Mouse (Mus musculus) gastrocnemius, adult 8-10 months (tissue): ENCODE measurements around the gene Ethe1. TPM values are rescaled to one million over a fixed set of nuclear protein-coding genes. Genes with fewer than 3 reads are reported as not detected.

Experiments
- DNase-seq, 2 experiments: peaks; one replicate each; pipeline ENCODE4 v3.0.0; 2022; ENCODE audit warnings: low spot score in 2 of 2
- total RNA-seq, 4 experiments: library from RNA; stranded (reverse); gene quantifications; 2 replicates each; pipeline ENCODE4 v1.2.4; 2022

The Ethe1 gene
- total RNA-seq, 4 experiments from 2014 or later = 23.1 to 30.0 (median 24.6) TPM

- DNase-seq = peak; percentile 20 to 37
These were observed 66.3 kb downstream of the Ethe1 start for GRCm38 (mm10) chr7:24653681-24654080.

Other genes with a start within 250 kb of the Ethe1 start
- gene Lypd5, start 238.3 kb upstream of the Ethe1 start, total RNA-seq = not detected
- under 1 TPM; 0.17 to 0.74 (median 0.24) TPM for gene Kcnn4, start 217.3 kb upstream of the Ethe1 start, total RNA-seq
- 10 to 100 TPM in 2 of 4 experiments, 1 to 10 TPM in 2; 8.8 to 10.4 (median 9.9) TPM for gene Smg9, start 187.9 kb upstream of the Ethe1 start, total RNA-seq
- gene Irgc1, start 135.2 kb upstream of the Ethe1 start, total RNA-seq = not detected
- gene Plaur, start 125.1 kb upstream of the Ethe1 start, total RNA-seq = under 1 TPM; 0.41 to 0.92 (median 0.63) TPM
- gene Cadm4, start 105.5 kb upstream of the Ethe1 start, total RNA-seq = 1 to 10 TPM in 3 of 4 experiments, under 1 TPM in 1; 0.87 to 3.6 (median 1.8) TPM
- 1 to 10 TPM; 2.5 to 5.2 (median 4.0) TPM for gene Zfp428, start 80.5 kb upstream of the Ethe1 start, total RNA-seq
- gene AC161166.1, start 75.1 kb upstream of the Ethe1 start, total RNA-seq = not detected
- 10 to 100 TPM; 10.9 to 15.8 (median 12.7) TPM for gene Irgq, start 56.9 kb upstream of the Ethe1 start, total RNA-seq
- not detected for gene Pinlyp, start 41.4 kb upstream of the Ethe1 start, total RNA-seq
- 10 to 100 TPM; 16.1 to 22.1 (median 17.3) TPM for gene Xrcc1, start 41.3 kb upstream of the Ethe1 start, total RNA-seq
- gene Zfp575, start 98 bp downstream of the Ethe1 start, total RNA-seq = under 1 TPM in 1 of 4 experiments, not detected in 3; 0.10 TPM
- under 1 TPM; 0.27 to 0.75 (median 0.61) TPM for gene Phldb3, start 23.2 kb downstream of the Ethe1 start, total RNA-seq
- not detected for gene Lypd3, start 49.0 kb downstream of the Ethe1 start, total RNA-seq
- gene Tex101, start 89.1 kb downstream of the Ethe1 start, total RNA-seq = not detected
- gene BC049730, start 121.7 kb downstream of the Ethe1 start, total RNA-seq = not detected
- not detected for gene Gm4763, start 139.4 kb downstream of the Ethe1 start, total RNA-seq
- gene Cd177, start 172.8 kb downstream of the Ethe1 start, total RNA-seq = not detected
- not detected for gene Ceacam10, start 189.7 kb downstream of the Ethe1 start, total RNA-seq